In genomic region chr1:85971070-85971469, GRCm38 (mm10) we compare ENCODE assay signal across 42 mouse cellular contexts. TPM values are rescaled to one million over a fixed set of nuclear protein-coding genes. Genes with fewer than 3 reads are reported as not detected.
"Had no signal": no experiment of that assay in that cellular context is flagged by ENCODE, and none has a peak within 500 bp of the region (broad histone marks: within the 10 kb centered on the region; RNA-seq: fewer than 3 reads in every experiment).

No protein-coding gene starts in this region.

- H3K36me3 ChIP-seq: limb, embryonic 10.5 days; limb, embryonic 12.5 days; limb, embryonic 13.5 days; limb, embryonic 15.5 days; liver, embryonic 12.5 days; liver, embryonic 13.5 days; liver, embryonic 15.5 days; lung, embryonic 15.5 days; midbrain, embryonic 10.5 days; midbrain, embryonic 12.5 days; midbrain, embryonic 13.5 days; midbrain, embryonic 15.5 days had no signal

- H3K9me3 ChIP-seq: limb, embryonic 10.5 days; limb, embryonic 12.5 days; limb, embryonic 13.5 days; limb, embryonic 15.5 days; liver, embryonic 12.5 days; liver, embryonic 13.5 days; liver, embryonic 15.5 days; lung, embryonic 15.5 days; megakaryocyte, embryonic 14.5 days; midbrain, embryonic 10.5 days; midbrain, embryonic 12.5 days; midbrain, embryonic 13.5 days; midbrain, embryonic 15.5 days had no signal

- H3K27ac ChIP-seq: limb, embryonic 10.5 days; limb, embryonic 12.5 days; limb, embryonic 13.5 days; limb, embryonic 15.5 days; liver, embryonic 12.5 days; liver, embryonic 13.5 days; liver, embryonic 14.5 days; liver, embryonic 15.5 days; lung, embryonic 15.5 days; macrophage; midbrain, embryonic 10.5 days; midbrain, embryonic 12.5 days; midbrain, embryonic 13.5 days; midbrain, embryonic 15.5 days had no signal

- H3K4me3 ChIP-seq: limb, embryonic 10.5 days; limb, embryonic 12.5 days; limb, embryonic 13.5 days; limb, embryonic 15.5 days; liver, embryonic 12.5 days; liver, embryonic 13.5 days; liver, embryonic 15.5 days; lung, embryonic 15.5 days; megakaryocyte, embryonic 14.5 days; midbrain, embryonic 10.5 days; midbrain, embryonic 12.5 days; midbrain, embryonic 13.5 days; midbrain, embryonic 15.5 days; myocyte had no signal

- DNase-seq: left cerebral cortex, postnatal 4 days; liver; liver, embryonic 13.5 days; liver, postnatal 0 days; lung, adult 18-20 months; lung, adult 2 months; lung, embryonic 14.5 days; lung, postnatal 10 days; lung, postnatal 14 days; lung, postnatal 36 days; lung, postnatal 4 days; midbrain, embryonic 14.5 days had no signal

- H3K27me3 ChIP-seq: limb, embryonic 12.5 days; limb, embryonic 13.5 days; limb, embryonic 15.5 days; liver, embryonic 12.5 days; liver, embryonic 13.5 days; liver, embryonic 15.5 days; lung, embryonic 15.5 days; midbrain, embryonic 12.5 days; midbrain, embryonic 13.5 days; midbrain, embryonic 15.5 days had no signal

- H3K4me1 ChIP-seq: limb, embryonic 10.5 days; limb, embryonic 12.5 days; limb, embryonic 15.5 days; liver, embryonic 12.5 days; liver, embryonic 13.5 days; liver, embryonic 15.5 days; lung, embryonic 15.5 days; megakaryocyte, embryonic 14.5 days; midbrain, embryonic 10.5 days; midbrain, embryonic 12.5 days; midbrain, embryonic 13.5 days; midbrain, embryonic 15.5 days had no signal

- H3K9ac ChIP-seq: limb, embryonic 12.5 days; limb, embryonic 13.5 days; limb, embryonic 15.5 days; liver, embryonic 12.5 days; liver, embryonic 13.5 days; liver, embryonic 14.5 days; liver, embryonic 15.5 days; liver, postnatal 0 days; lung, embryonic 14.5 days; lung, embryonic 15.5 days; midbrain, embryonic 12.5 days; midbrain, embryonic 13.5 days; midbrain, embryonic 15.5 days had no signal

- H3K4me2 ChIP-seq: limb, embryonic 12.5 days; limb, embryonic 13.5 days; limb, embryonic 15.5 days; liver, embryonic 11.5 days; liver, embryonic 12.5 days; liver, embryonic 13.5 days; liver, embryonic 15.5 days; lung, embryonic 14.5 days; lung, embryonic 15.5 days; midbrain, embryonic 11.5 days; midbrain, embryonic 12.5 days; midbrain, embryonic 13.5 days; midbrain, embryonic 15.5 days had no signal

RNA-seq across cellular contexts. Expression of gene Gpr55, which starts 10.3 kb away (rescaled TPM):
- total RNA-seq: left cerebral cortex, postnatal 36 days; megakaryocyte progenitor cell, adult 5-6 weeks; megakaryocyte-erythroid progenitor cell, adult 5-6 weeks had no signal
- polyA plus RNA-seq: limb, embryonic 10.5 days; limb, embryonic 11.5 days; limb, embryonic 12.5 days; liver, embryonic 11.5 days; liver, embryonic 12.5 days; lung, embryonic 14.5 days; lung, embryonic 16.5 days; midbrain, embryonic 10.5 days; midbrain, embryonic 11.5 days; myocyte; neural tube, embryonic 11.5 days had no signal

RNA-seq across cellular contexts. Expression of gene 4933407L21Rik, which starts 42.8 kb away (rescaled TPM):
- total RNA-seq: liver, adult 2 months; megakaryocyte progenitor cell, adult 5-6 weeks; megakaryocyte-erythroid progenitor cell, adult 5-6 weeks; monocyte, adult 5-6 weeks had no signal
- polyA plus RNA-seq: limb, embryonic 10.5 days; limb, embryonic 12.5 days; liver, adult 2 months; liver, embryonic 11.5 days; liver, embryonic 12.5 days; liver, embryonic 13.5 days; liver, embryonic 15.5 days; liver, embryonic 16.5 days; lung, adult 2 months; lung, embryonic 14.5 days; macrophage; myocyte; neural tube, embryonic 11.5 days had no signal

RNA-seq across cellular contexts. Expression of gene Spata3, which starts 45.5 kb away (rescaled TPM):
- total RNA-seq: liver, adult 2 months; megakaryocyte progenitor cell, adult 5-6 weeks; megakaryocyte, adult 5-6 weeks; megakaryocyte-erythroid progenitor cell, adult 5-6 weeks; midbrain, postnatal 0 days; monocyte, adult 5-6 weeks had no signal
- polyA plus RNA-seq: limb, embryonic 10.5 days; limb, embryonic 11.5 days; limb, embryonic 12.5 days; limb, embryonic 13.5 days; limb, embryonic 14.5 days; limb, embryonic 15.5 days; liver, adult 2 months; liver, embryonic 11.5 days; lung, embryonic 14.5 days; lung, embryonic 15.5 days; lung, embryonic 16.5 days; lung, postnatal 0 days; macrophage; midbrain, embryonic 10.5 days; midbrain, embryonic 11.5 days; midbrain, embryonic 13.5 days; myocyte; neural tube, embryonic 11.5 days had no signal
